Mouse (Mus musculus) large intestine, adult 2 months (tissue): ENCODE data around the gene Oxsm. TPM values are rescaled to one million over a fixed set of nuclear protein-coding genes. Genes with fewer than 3 reads are reported as not detected.

Experiments used
- DNase-seq: peaks from one replicate; pipeline ENCODE4 v3.0.0-alpha.2; 2012; ENCODE audit warnings: low read depth, low spot score
- WGBS: fragments of 180-500 bp; shearing (Covaris S2); methylation state at CpG from one replicate; pipeline ENCODE4 v1.1.7; 2018; 5-methylcytosine and 5-hydroxymethylcytosine counted together
- polyA plus RNA-seq: library from polyadenylated mRNA; depleted of rRNA; stranded (reverse); fragments of >200 nt; gene quantifications from 2 replicates; pipeline ENCODE4 v1.2.3, GENCODE M21; 2012

Oxsm gene
- polyA plus RNA-seq, 1 experiment = 6.7 TPM

- 2% methylated on average over 10 of the region's 10 CpGs for WGBS
- no peak for DNase-seq
Observed at GRCm38 (mm10) chr14:16243603-16244209, 5.9 kb downstream of the Oxsm start.

- DNase-seq = no peak
- WGBS = 1% methylated on average over 34 of the region's 34 CpGs
Observed at GRCm38 (mm10) chr14:16242947-16243602, 6.5 kb downstream of the Oxsm start.

DNA sequence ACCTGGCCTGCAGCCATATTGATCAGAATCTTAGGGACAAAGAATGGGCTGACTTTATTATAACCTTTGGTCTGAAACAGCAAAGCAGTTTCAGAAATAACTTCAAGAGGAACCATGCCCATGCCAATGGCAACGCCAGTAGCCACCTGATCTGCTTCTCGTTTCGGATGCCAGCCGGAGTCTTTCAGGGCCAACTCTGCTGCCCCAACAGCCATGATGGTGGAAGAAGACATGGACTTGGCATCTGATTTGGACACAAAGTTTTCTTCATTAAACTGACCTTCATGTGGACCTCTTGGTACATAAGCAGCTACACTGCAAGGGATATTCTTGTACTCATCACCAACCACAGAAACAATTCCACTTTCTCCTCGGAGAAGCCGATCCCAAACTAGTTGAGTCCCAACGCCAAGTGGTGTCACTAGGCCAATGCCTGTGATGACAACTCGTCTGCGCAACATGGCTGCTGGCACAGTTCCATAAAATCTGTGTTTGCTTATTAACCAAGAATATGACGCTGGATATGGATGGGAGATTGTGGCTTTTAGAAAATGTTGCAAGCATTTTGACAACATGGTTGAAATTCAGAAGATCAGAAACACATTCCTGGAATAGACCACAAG lies 7.3 kb downstream of the Oxsm start:
- 91% methylated on average over 10 of the region's 10 CpGs for WGBS
- DNase-seq = no peak

- 66% methylated on average over 3 of the region's 3 CpGs for WGBS
- DNase-seq = no peak
Observed at GRCm38 (mm10) chr14:16236466-16236865, 13.1 kb downstream of the Oxsm start.

DNA sequence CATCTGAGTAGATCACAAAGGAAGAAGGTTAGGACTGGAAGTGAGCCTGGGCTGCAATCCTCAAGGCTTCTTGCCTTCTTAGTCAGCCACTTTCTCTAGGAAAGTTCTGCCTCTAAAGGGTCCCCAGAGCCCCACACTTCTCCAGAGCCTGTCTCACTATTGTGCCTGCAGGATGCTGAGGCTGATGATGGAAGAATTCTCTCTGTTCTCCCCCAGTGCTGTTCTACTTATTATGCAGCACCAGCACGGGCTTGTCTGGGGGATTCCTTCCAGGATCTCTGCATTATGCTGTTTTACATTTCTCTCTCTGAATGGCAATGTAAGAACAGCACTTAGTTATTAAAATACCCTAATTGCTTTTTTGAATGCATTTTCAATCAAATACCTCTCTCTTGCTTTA lies 16.1 kb downstream of the Oxsm start:
- no peak for DNase-seq
- WGBS = 58% methylated on average over 1 of the region's 1 CpGs

DNA sequence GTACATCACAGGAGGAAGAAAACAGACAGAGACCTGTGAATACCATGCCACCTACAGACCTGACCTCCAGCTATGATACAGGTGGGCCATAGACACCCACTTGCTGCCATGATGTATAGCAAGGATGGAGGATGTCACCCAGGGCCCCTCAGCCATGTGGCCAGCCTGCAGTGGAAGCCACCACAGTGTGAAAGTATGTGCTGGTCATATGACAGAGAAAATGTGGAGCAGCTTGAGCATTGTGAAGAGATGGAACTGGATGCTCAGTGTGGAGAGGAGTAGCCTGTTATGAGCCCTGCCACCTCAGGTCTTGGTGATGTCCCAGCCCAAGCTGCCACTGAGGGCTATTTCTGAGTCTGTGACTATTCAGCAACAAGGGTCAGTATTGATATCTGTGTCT lies 19.0 kb downstream of the Oxsm start:
- no peak for DNase-seq

DNA sequence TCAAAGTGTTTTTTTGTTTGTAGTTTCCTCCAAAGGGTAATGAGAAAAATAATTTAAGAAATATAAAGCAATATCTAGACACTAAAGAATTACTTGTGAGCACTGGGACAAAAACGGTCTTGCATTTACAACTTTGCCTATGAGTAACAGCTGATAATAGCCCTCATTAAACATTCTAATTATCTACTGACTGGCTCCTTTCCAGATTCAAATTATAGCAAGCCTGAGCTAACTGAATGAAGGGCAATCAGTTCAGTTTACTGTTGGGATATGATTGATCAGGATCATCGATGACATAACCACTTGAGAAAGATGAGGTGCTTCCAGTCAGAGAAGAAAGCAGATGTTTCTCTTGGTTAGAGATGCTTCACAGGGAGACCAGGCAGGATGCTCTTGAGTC lies 20.2 kb downstream of the Oxsm start:
- 53% methylated on average over 2 of the region's 2 CpGs for WGBS
- DNase-seq = no peak

DNA sequence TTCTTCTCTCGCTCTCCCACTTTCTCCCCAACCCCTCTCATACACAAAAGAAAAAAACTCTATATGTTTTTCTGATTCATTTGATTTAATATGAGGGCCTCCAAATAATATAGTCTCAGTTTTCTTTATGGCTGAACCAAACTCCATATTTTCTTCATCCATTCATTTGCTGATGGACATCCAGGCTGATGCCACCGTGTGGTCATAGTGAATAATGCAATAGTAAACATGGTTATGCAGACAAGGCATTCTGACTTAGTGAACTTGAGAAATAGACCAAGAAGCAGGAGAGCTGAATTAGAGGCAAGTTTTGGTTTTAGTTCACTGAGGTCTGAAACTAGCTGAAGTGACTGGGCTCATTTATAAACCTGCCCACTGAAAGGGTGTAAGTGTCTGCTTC lies 30.6 kb downstream of the Oxsm start:
- peak; percentile 14 for DNase-seq
- 54% methylated on average over 2 of the region's 2 CpGs for WGBS

GRCm38 (mm10) chr14:16207722-16208121 lies 41.9 kb downstream of the Oxsm start:
- no peak for DNase-seq

- WGBS = 15% methylated on average over 3 of the region's 3 CpGs
- no peak for DNase-seq
Observed at GRCm38 (mm10) chr14:16201673-16202072, 47.9 kb downstream of the Oxsm start.

GRCm38 (mm10) chr14:16200969-16201638 lies 48.5 kb downstream of the Oxsm start:
- no peak for DNase-seq
- 34% methylated on average over 8 of the region's 8 CpGs for WGBS

DNA sequence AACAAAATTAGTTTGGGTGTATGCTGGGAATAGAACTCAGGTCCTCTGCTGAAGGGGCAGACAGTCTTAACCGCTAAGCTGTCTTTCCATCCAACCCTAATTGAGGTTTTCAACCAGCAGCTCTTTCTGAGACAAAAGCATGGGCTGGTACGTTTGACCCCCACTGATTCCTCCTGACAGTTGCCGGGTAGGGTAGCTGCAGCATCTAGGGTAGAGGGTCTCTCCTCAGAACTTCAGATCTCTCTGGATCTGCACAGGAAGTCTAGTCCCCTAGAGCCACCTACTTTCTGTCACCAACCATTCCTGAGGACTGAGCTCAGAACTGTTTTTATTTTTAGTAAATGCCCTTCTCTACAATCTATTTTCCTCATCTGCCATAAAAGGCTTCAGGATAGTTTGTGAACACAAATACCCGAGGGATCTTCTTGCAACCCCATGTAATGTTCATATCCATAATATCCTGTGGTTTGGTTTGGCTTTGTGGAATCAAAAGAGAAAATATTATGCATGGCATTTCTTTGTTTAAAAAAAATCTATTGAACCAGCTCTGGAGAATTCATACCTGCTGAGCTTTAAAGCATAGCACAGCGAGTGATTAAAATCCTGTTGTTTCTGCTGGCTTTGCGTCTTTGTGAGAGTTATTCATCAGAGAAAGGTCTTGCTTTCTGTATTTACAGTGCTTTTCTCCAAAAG lies 49.2 kb downstream of the Oxsm start:
- DNase-seq = no peak
- WGBS = 63% methylated on average over 6 of the region's 6 CpGs

DNA sequence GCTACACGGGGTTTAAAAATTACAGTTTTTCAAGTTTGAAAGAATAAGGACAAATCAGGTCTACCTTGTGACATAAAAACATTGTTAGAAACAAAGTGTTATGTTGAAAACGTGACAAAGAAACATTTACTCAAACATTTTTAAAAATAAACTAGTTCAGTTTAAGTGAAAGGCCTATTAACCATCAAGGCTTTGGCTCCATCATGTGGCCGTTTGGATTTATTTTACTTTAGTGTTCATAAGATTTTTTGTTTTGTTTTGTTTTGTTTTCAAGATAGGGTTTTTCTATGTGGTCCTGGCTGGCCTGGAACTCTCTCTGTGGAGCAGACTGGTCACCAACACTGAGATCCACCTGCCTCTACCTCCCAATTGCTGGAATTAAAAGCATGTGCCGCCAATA lies 53.1 kb downstream of the Oxsm start:
- DNase-seq = no peak
- whole genome bisulfite sequencing = 43% methylated on average over 4 of the region's 4 CpGs

DNA sequence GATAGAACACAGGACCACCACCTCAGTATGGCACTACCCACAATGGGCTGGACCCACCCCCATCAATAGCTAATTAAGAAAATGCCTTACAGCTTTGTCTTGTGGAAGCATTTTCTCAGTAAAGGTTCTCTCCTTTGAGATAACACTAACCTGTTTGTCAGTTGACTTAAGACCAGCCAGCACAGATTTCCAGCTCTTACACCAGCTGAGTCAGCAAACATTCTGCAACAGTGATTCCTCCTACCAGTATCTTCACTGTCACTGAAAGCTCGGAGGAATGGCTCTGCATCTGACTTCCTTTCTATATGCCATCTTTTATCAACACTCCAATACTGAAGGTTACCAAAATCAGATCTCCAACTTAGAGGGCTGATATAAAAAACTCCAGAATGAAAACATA lies 54.1 kb downstream of the Oxsm start:
- DNase-seq = no peak
- 87% methylated on average over 1 of the region's 1 CpGs for WGBS

DNA sequence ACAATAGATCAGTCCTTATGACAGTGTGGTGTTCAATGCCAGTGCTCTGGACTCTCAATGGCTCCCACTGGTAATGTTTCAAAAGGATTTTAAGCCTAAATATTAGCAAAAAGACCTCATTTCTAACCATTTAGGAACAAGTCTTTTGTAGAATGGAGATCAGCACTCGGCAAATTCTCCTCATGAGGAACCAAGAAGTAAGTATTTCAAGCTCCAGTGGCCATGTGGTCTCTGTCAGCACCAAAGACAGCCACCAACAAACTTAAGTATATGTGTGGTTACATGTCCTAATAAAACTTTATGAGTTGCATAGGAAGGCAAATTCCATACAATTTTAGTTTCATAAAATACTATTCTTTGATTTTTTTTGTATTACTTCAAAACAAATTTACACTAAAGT lies 55.5 kb downstream of the Oxsm start:
- no peak for DNase-seq
- WGBS = 87% methylated on average over 1 of the region's 1 CpGs

- DNase-seq = peak; percentile 65
Observed at GRCm38 (mm10) chr14:16189142-16189541, 60.5 kb downstream of the Oxsm start.

More at GRCm38 (mm10) chr14:16189142-16189541, 60.5 kb downstream of the Oxsm start:
- 38% methylated on average over 1 of the region's 1 CpGs for WGBS
